Mouse (Mus musculus): ENCODE results near the gene Gatad2b.
"Not testable (repeated sequence)": the region's sequence is repeated elsewhere in the genome, so short reads cannot be mapped to it uniquely, and the experiment has no call there.

The Gatad2b gene

GRCm38 (mm10) chr3:90292345-90293275, at the start of gene Gatad2b:
Gene Gatad2b, plus strand, starts transcription at chr3:90293178.
- peak; percentile 100 for DNase-seq (ENCODE audit: low read depth, low spot score)

GRCm38 (mm10) chr3:90245406-90245805, 47.6 kb upstream of the Gatad2b start:
- peak; percentile 49 for DNase-seq (ENCODE audit: low read depth, low spot score)

GRCm38 (mm10) chr3:90247630-90247959, 45.4 kb upstream of the Gatad2b start:
- no peak for DNase-seq (ENCODE audit: low read depth, low spot score)

- peak; percentile 92 for DNase-seq (ENCODE audit: low read depth, low spot score)
Observed at GRCm38 (mm10) chr3:90247960-90248745, 44.8 kb upstream of the Gatad2b start, which contains the start of gene Slc39a1. Gene Slc39a1, plus strand, starts transcription at chr3:90248172.

- DNase-seq (ENCODE audit: low read depth, low spot score): no peak
Observed at GRCm38 (mm10) chr3:90248746-90249100, 44.3 kb upstream of the Gatad2b start.

GRCm38 (mm10) chr3:90250791-90251190, 42.2 kb upstream of the Gatad2b start:
- no peak for DNase-seq (ENCODE audit: low read depth, low spot score)

GRCm38 (mm10) chr3:90251731-90252226, 41.2 kb upstream of the Gatad2b start:
- not testable (repeated sequence) for DNase-seq (ENCODE audit: low read depth, low spot score)

GRCm38 (mm10) chr3:90252659-90253058, 40.3 kb upstream of the Gatad2b start:
- not testable (repeated sequence) for DNase-seq (ENCODE audit: low read depth, low spot score)

- peak; percentile 22 for DNase-seq (ENCODE audit: low read depth, low spot score)
Observed at GRCm38 (mm10) chr3:90253174-90253573, 39.8 kb upstream of the Gatad2b start.

GRCm38 (mm10) chr3:90253653-90254418, 39.1 kb upstream of the Gatad2b start, which contains the start of gene Crtc2:
Gene Crtc2, plus strand, starts transcription at chr3:90254163.
- peak; percentile 95 for DNase-seq (ENCODE audit: low read depth, low spot score)

- peak; percentile 50 for DNase-seq (ENCODE audit: low read depth, low spot score)
Observed at GRCm38 (mm10) chr3:90254419-90255193, 38.4 kb upstream of the Gatad2b start.

- no peak for DNase-seq (ENCODE audit: low read depth, low spot score)
Observed at GRCm38 (mm10) chr3:90255194-90255565, 37.8 kb upstream of the Gatad2b start.

- no peak for DNase-seq (ENCODE audit: low read depth, low spot score)
Observed at GRCm38 (mm10) chr3:90255784-90256353, 37.1 kb upstream of the Gatad2b start.

GRCm38 (mm10) chr3:90256731-90257530, 36.0 kb upstream of the Gatad2b start:
- DNase-seq (ENCODE audit: low read depth, low spot score): no peak

GRCm38 (mm10) chr3:90258521-90258920, 34.5 kb upstream of the Gatad2b start:
- no peak for DNase-seq (ENCODE audit: low read depth, low spot score)

- no peak for DNase-seq (ENCODE audit: low read depth, low spot score)
Observed at GRCm38 (mm10) chr3:90263121-90263771, 29.7 kb upstream of the Gatad2b start.

- no peak for DNase-seq (ENCODE audit: low read depth, low spot score)
Observed at GRCm38 (mm10) chr3:90264687-90265033, 28.3 kb upstream of the Gatad2b start.

- DNase-seq (ENCODE audit: low read depth, low spot score): peak; percentile 95
Observed at GRCm38 (mm10) chr3:90265034-90265931, 27.7 kb upstream of the Gatad2b start, which contains the start of gene Dennd4b. Gene Dennd4b, plus strand, starts transcription at chr3:90265185.
